Mouse (Mus musculus): Measurements from ENCODE around the gene Gm5447.

Gm5447 gene

GRCm38 (mm10) chr13:30987686-30988085, 13.7 kb downstream of the Gm5447 start:
- DNase-seq: no peak

GRCm38 (mm10) chr13:30989710-30990109, 15.7 kb downstream of the Gm5447 start:
- DNase-seq: no peak

- DNase-seq: no peak
These were observed 16.2 kb downstream of the Gm5447 start for GRCm38 (mm10) chr13:30990233-30990632.

- peak in 1 of 2 experiments; percentile 18 for DNase-seq
These were observed 19.8 kb downstream of the Gm5447 start for GRCm38 (mm10) chr13:30993819-30994218.

- DNase-seq: no peak
These were observed 20.4 kb downstream of the Gm5447 start for GRCm38 (mm10) chr13:30994249-30994858.

- no peak for DNase-seq
These were observed 23.7 kb downstream of the Gm5447 start for GRCm38 (mm10) chr13:30997526-30998253.

GRCm38 (mm10) chr13:30999799-31000198, 25.8 kb downstream of the Gm5447 start:
- DNase-seq: no peak

GRCm38 (mm10) chr13:31004458-31004857, 30.5 kb downstream of the Gm5447 start:
- DNase-seq: no peak

- DNase-seq: no peak
These were observed 31.0 kb downstream of the Gm5447 start for GRCm38 (mm10) chr13:31004995-31005394.

- DNase-seq: no peak
These were observed 43.5 kb downstream of the Gm5447 start for GRCm38 (mm10) chr13:31017545-31017944.

GRCm38 (mm10) chr13:31021514-31021913, 47.5 kb downstream of the Gm5447 start:
- no peak for DNase-seq

- no peak for DNase-seq
These were observed 47.9 kb downstream of the Gm5447 start for GRCm38 (mm10) chr13:31021927-31022326.

GRCm38 (mm10) chr13:31023664-31024063, 49.7 kb downstream of the Gm5447 start:
- no peak for DNase-seq

Data from thymus, adult 18-20 months (tissue).